Mouse (Mus musculus): ENCODE measurements around the gene Rad23a. TPM values are rescaled to one million over a fixed set of nuclear protein-coding genes. Genes with fewer than 3 reads are reported as not detected.

The Rad23a gene
- total and polyA plus RNA-seq, 3 experiments: 38.7 to 414 (median 116) TPM

- Histone ChIP-seq H3K36me3 (replicated peaks) (peaks cover 80% of the 10 kb centered on the region), H3K9me3 (replicated peaks) (no peaks in the 10 kb centered on the region), H3K4me1 (ENCODE audit: insufficient read depth, low read depth, low read length) (peaks cover 80% of the 10 kb centered on the region), H3K4me3 (ENCODE audit: low read depth, low read length) (no peak overlapping the region), H3K27me3 (ENCODE audit: insufficient read depth, low read length) (no peaks in the 10 kb centered on the region)
- no peak for ATAC-seq (ENCODE audit: extremely low read depth, insufficient number of reproducible peaks, low FRiP score, poor library complexity, severe bottlenecking)
- DNase-seq (ENCODE audit: low spot score): no peak
- TF ChIP-seq GATA2 (IDR thresholded peaks at IDR 0.05; ENCODE audit: borderline replicate concordance, low read depth, low read length): no peak
- no peak for TF ChIP-seq POLR2AphosphoS5 (IDR thresholded peaks at IDR 0.05; ENCODE audit: insufficient replicate concordance, low read depth, low read length)
- TF ChIP-seq GATA1 (IDR thresholded peaks at IDR 0.05; ENCODE audit: borderline replicate concordance, low read length): no peak
- no peak for TF ChIP-seq CTCF (IDR thresholded peaks at IDR 0.05; ENCODE audit: low read depth, low read length)
- no peak for TF ChIP-seq TAL1 (conservative IDR thresholded peaks at IDR 0.05; ENCODE audit: low read depth, low read length)
These were observed 3.1 kb downstream of the Rad23a start for GRCm38 (mm10) chr8:84837149-84837911.

GRCm38 (mm10) chr8:84834866-84835855 is 5.3 kb downstream of the Rad23a start:
- Histone ChIP-seq H3K36me3 (replicated peaks) (peaks cover 67% of the 10 kb centered on the region), H3K4me3 (ENCODE audit: low read depth, low read length) (no peak overlapping the region), H3K4me1 (ENCODE audit: insufficient read depth, low read depth, low read length) (peaks cover 74% of the 10 kb centered on the region), H3K9me3 (replicated peaks) (no peaks in the 10 kb centered on the region), H3K27me3 (ENCODE audit: insufficient read depth, low read length) (no peaks in the 10 kb centered on the region)
- no peak for TF ChIP-seq POLR2AphosphoS5 (IDR thresholded peaks at IDR 0.05; ENCODE audit: insufficient replicate concordance, low read depth, low read length)
- no peak for TF ChIP-seq TAL1 (conservative IDR thresholded peaks at IDR 0.05; ENCODE audit: low read depth, low read length)
- no peak for TF ChIP-seq CTCF (IDR thresholded peaks at IDR 0.05; ENCODE audit: low read depth, low read length)
- no peak for TF ChIP-seq GATA1 (IDR thresholded peaks at IDR 0.05; ENCODE audit: borderline replicate concordance, low read length)
- no peak for TF ChIP-seq GATA2 (IDR thresholded peaks at IDR 0.05; ENCODE audit: borderline replicate concordance, low read depth, low read length)
- ATAC-seq (ENCODE audit: extremely low read depth, insufficient number of reproducible peaks, low FRiP score, poor library complexity, severe bottlenecking) (no peak), DNase-seq (ENCODE audit: low spot score) (no peak)

- H3K36me3 ChIP-seq (replicated peaks): peaks cover 66% of the 10 kb centered on the region
- DNase-seq (ENCODE audit: low spot score) (no peak), ATAC-seq (ENCODE audit: extremely low read depth, insufficient number of reproducible peaks, low FRiP score, poor library complexity, severe bottlenecking) (no peak)
- TF ChIP-seq GATA1 (IDR thresholded peaks at IDR 0.05; ENCODE audit: borderline replicate concordance, low read length) (no peak), CTCF (IDR thresholded peaks at IDR 0.05; ENCODE audit: low read depth, low read length) (no peak), TAL1 (conservative IDR thresholded peaks at IDR 0.05; ENCODE audit: low read depth, low read length) (no peak), POLR2AphosphoS5 (IDR thresholded peaks at IDR 0.05; ENCODE audit: insufficient replicate concordance, low read depth, low read length) (no peak), GATA2 (IDR thresholded peaks at IDR 0.05; ENCODE audit: borderline replicate concordance, low read depth, low read length) (no peak)
- H3K9me3 ChIP-seq (replicated peaks): no peaks in the 10 kb centered on the region
- H3K4me1 ChIP-seq (ENCODE audit: insufficient read depth, low read depth, low read length): peaks cover 72% of the 10 kb centered on the region
- no peaks in the 10 kb centered on the region for H3K27me3 ChIP-seq (ENCODE audit: insufficient read depth, low read length)
- no peak overlapping the region; the same call in 1 of the 2 replicates for H3K4me3 ChIP-seq (ENCODE audit: low read depth, low read length)
These were observed 6.2 kb downstream of the Rad23a start for GRCm38 (mm10) chr8:84834002-84834865.

GRCm38 (mm10) chr8:84832759-84833742 is 7.4 kb downstream of the Rad23a start:
- no peaks in the 10 kb centered on the region for H3K9me3 ChIP-seq (replicated peaks)
- H3K27me3 ChIP-seq (ENCODE audit: insufficient read depth, low read length): no peaks in the 10 kb centered on the region
- DNase-seq (ENCODE audit: low spot score) (no peak), ATAC-seq (ENCODE audit: extremely low read depth, insufficient number of reproducible peaks, low FRiP score, poor library complexity, severe bottlenecking) (no peak)
- TF ChIP-seq TAL1 (conservative IDR thresholded peaks at IDR 0.05; ENCODE audit: low read depth, low read length) (no peak), GATA1 (IDR thresholded peaks at IDR 0.05; ENCODE audit: borderline replicate concordance, low read length) (no peak), POLR2AphosphoS5 (IDR thresholded peaks at IDR 0.05; ENCODE audit: insufficient replicate concordance, low read depth, low read length) (no peak), CTCF (IDR thresholded peaks at IDR 0.05; ENCODE audit: low read depth, low read length) (no peak)
- peaks cover 59% of the 10 kb centered on the region for H3K36me3 ChIP-seq (replicated peaks)
- H3K4me3 ChIP-seq (ENCODE audit: low read depth, low read length): peak overlapping the region; percentile 98
- H3K4me1 ChIP-seq (ENCODE audit: insufficient read depth, low read depth, low read length): peaks cover 60% of the 10 kb centered on the region

All from G1E (cell line).